Mouse (Mus musculus) ZHBTc4 (cell line): ENCODE results near the gene Fryl.
A peak's percentile ranks its signal among the peaks of the same experiment; 100 is the strongest.

Source experiments
- DNase-seq: peaks from one replicate; pipeline ENCODE4 v3.0.0-alpha.2; 2011; ENCODE audit warnings: low read depth, low spot score

Gene Fryl

GRCm38 (mm10) chr5:73194083-73194570 is 62.3 kb downstream of the Fryl start:
- DNase-seq, result no peak

GRCm38 (mm10) chr5:73193627-73194026 is 62.8 kb downstream of the Fryl start:
- no peak for DNase-seq

- DNase-seq, result no peak
These were observed 63.4 kb downstream of the Fryl start for GRCm38 (mm10) chr5:73192870-73193576.

- no peak for DNase-seq
These were observed 64.7 kb downstream of the Fryl start for GRCm38 (mm10) chr5:73191765-73192164.

GRCm38 (mm10) chr5:73190164-73190563 is 66.3 kb downstream of the Fryl start:
- DNase-seq, result no peak

GRCm38 (mm10) chr5:73189443-73190160 is 66.8 kb downstream of the Fryl start:
- no peak for DNase-seq

GRCm38 (mm10) chr5:73188576-73188975 is 67.8 kb downstream of the Fryl start:
- DNase-seq, result peak; percentile 38

- no peak for DNase-seq
These were observed 68.3 kb downstream of the Fryl start for GRCm38 (mm10) chr5:73188164-73188563.

- DNase-seq, result no peak
These were observed 69.5 kb downstream of the Fryl start for GRCm38 (mm10) chr5:73186912-73187311.

- DNase-seq, result no peak
These were observed 71.0 kb downstream of the Fryl start for GRCm38 (mm10) chr5:73185424-73185823.

GRCm38 (mm10) chr5:73182701-73183447 is 73.5 kb downstream of the Fryl start:
- no peak for DNase-seq

GRCm38 (mm10) chr5:73182191-73182590 is 74.2 kb downstream of the Fryl start:
- DNase-seq, result no peak

- no peak for DNase-seq
These were observed 80.1 kb downstream of the Fryl start for GRCm38 (mm10) chr5:73176294-73176693.

GRCm38 (mm10) chr5:73175377-73176147 is 80.9 kb downstream of the Fryl start:
- no peak for DNase-seq

- peak; percentile 86 for DNase-seq
These were observed 84.4 kb downstream of the Fryl start for GRCm38 (mm10) chr5:73171876-73172480.

- DNase-seq, result peak; percentile 48
These were observed 85.2 kb downstream of the Fryl start for GRCm38 (mm10) chr5:73171203-73171602.

- DNase-seq, result no peak
These were observed 87.6 kb downstream of the Fryl start for GRCm38 (mm10) chr5:73168769-73169272.

- peak; percentile 62 for DNase-seq
These were observed 88.2 kb downstream of the Fryl start for GRCm38 (mm10) chr5:73167976-73168768.

- no peak for DNase-seq
These were observed 92.4 kb downstream of the Fryl start for GRCm38 (mm10) chr5:73163970-73164369.

- DNase-seq, result no peak
These were observed 93.9 kb downstream of the Fryl start for GRCm38 (mm10) chr5:73162492-73162891.
